Mouse (Mus musculus) neutrophil, adult 83 days (primary cell): Measurements from ENCODE around the gene Cnst. TPM values are rescaled to one million over a fixed set of nuclear protein-coding genes. Genes with fewer than 3 reads are reported as not detected.

Experiments used
- total RNA-seq, 2 experiments: library from RNA; stranded (reverse); gene quantifications; one replicate each; pipeline ENCODE4 v1.2.4; 2023

Gene Cnst
- 10 to 100 TPM; 29.6 to 29.7 TPM for total RNA-seq

GRCm38 (mm10) chr1:179545768-179546550 is at the start of gene Cnst, which contains the start of gene Tfb2m:
TSS of gene Cnst (plus strand) at chr1:179546370.
TSS of gene Tfb2m (minus strand) at chr1:179546267.

GRCm38 (mm10) chr1:179517713-179518465 is 28.3 kb upstream of the Cnst start, which contains the start of gene Smyd3:
TSS of gene Smyd3 (minus strand) at chr1:179518041.

GRCm38 (mm10) chr1:179668013-179668805 is 122.0 kb downstream of the Cnst start, which contains the start of gene Sccpdh:
TSS of gene Sccpdh (plus strand) at chr1:179668210.

Other genes with a start within 250 kb of the Cnst start
- 10 to 100 TPM; 10.1 to 13.6 TPM for gene Smyd3, start 28.3 kb upstream of the Cnst start, total RNA-seq
- 1 to 10 TPM; 7.2 to 9.4 TPM for gene Tfb2m, start 103 bp upstream of the Cnst start, total RNA-seq
- 1 to 10 TPM; 2.6 to 2.8 TPM for gene Sccpdh, start 121.8 kb downstream of the Cnst start, total RNA-seq
- not detected for gene Kif28, start 198.9 kb downstream of the Cnst start, total RNA-seq